In the genomic region with DNA sequence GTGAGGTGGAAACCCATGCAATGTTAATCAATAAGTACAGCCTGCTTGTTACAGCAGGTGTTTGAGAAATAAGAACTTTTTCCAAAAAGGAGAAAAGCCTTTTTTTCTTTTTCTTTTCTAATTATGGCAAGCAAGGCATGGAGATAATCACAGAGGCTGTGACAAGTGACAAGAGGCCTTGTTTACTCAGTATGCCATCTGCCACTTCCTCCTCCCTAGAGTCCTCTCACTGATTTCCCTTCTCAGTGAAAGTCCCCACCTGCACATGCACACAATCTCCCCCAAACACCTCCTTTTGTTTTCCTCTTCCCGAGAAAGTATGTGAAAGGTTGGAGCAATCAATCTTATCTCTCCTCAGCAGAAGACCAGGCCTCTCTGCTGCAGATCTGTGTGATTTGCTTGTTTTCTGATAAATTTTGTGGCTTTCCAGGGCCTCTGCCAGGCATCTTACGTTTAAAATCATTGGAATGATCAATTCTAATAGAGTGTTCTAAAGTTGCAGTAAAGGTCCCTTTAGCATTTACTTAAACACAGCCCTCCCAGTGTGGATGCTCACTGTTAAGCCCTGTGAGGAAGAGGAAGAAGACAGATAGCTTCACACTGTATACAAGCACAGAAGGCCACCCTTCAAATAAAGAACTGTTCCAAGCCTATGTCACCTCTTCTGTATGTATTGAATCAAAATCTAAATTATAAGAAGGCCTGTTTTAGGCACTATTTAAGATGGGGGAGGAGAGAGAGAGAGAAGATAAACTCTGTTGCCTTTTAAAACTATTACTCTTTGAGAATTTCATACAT, we compare ENCODE assay signal across 22 mouse cellular contexts.
DNase-seq lines count a peak whose midpoint lies in the region; ATAC-seq and TF ChIP-seq lines count a peak whose summit lies in the region.
"Had no signal": no experiment of that assay in that cellular context is flagged by ENCODE, and none has a peak within 500 bp of the region (broad histone marks: within the 10 kb centered on the region; RNA-seq: fewer than 3 reads in every experiment).

No protein-coding gene starts in this region.

- no peak for TF ChIP-seq CTCF in hindbrain, postnatal 0 days (IDR thresholded peaks at IDR 0.05; ENCODE audit: low read depth)
- no peak for TF ChIP-seq CTCF in brain, embryonic 14.5 days (IDR thresholded peaks at IDR 0.05; ENCODE audit: borderline replicate concordance, extremely low read depth, insufficient read depth, insufficient read length)

- no peak overlapping the region for H3K27ac ChIP-seq in hindbrain, embryonic 11.5 days (ENCODE audit: low read depth, low read length)
- no peak overlapping the region for H3K27ac ChIP-seq in hindbrain, postnatal 0 days
- H3K27ac ChIP-seq in hindbrain, embryonic 12.5 days: 0 out of 2 replicates have a peak overlapping the region, but pooled peaks have one; percentile 40
- H3K27ac ChIP-seq: embryonic facial prominence, embryonic 12.5 days; gastrocnemius, adult 2 months; heart, embryonic 15.5 days; layer of hippocampus, adult 2 months; midbrain, embryonic 13.5 days; stomach, embryonic 15.5 days had no signal

- DNase-seq in hindbrain, embryonic 11.5 days (ENCODE audit: low spot score): no peak
- DNase-seq in hindbrain, postnatal 0 days (ENCODE audit: low spot score): no peak
- DNase-seq in MEL-GATA-1-ER (ENCODE audit: extremely low read depth, low read depth): peak; percentile 18
- DNase-seq in brain, embryonic 14.5 days (ENCODE audit: low read depth): peak; percentile 75
- DNase-seq in urinary bladder, postnatal 4 days (ENCODE audit: low spot score in 2 of 2): no peak
- DNase-seq in thymus, postnatal 4 days: no peak
- DNase-seq: adrenal gland, postnatal 14 days; cerebellum, adult 11 months; gastrocnemius, adult 2 months; heart, postnatal 36 days; kidney, adult 2 months; layer of hippocampus, postnatal 36 days; liver, postnatal 0 days; lung, postnatal 10 days; thymus, postnatal 25 days had no signal

- H3K9ac ChIP-seq in hindbrain, embryonic 11.5 days (ENCODE audit: low read depth, low read length): no peak overlapping the region
- H3K9ac ChIP-seq in hindbrain, postnatal 0 days (replicated peaks; ENCODE audit: low read length): no peak overlapping the region
- H3K9ac ChIP-seq in hindbrain, embryonic 12.5 days: no peak overlapping the region
- H3K9ac ChIP-seq: embryonic facial prominence, embryonic 12.5 days; heart, embryonic 15.5 days; liver, postnatal 0 days; midbrain, embryonic 13.5 days; stomach, embryonic 15.5 days had no signal

- H3K4me1 ChIP-seq in hindbrain, embryonic 11.5 days (replicated peaks; ENCODE audit: control insufficient read depth, insufficient read depth, low read length): no peaks in the 10 kb centered on the region
- H3K4me1 ChIP-seq in hindbrain, postnatal 0 days (ENCODE audit: insufficient read depth, low read length): no peaks in the 10 kb centered on the region
- 0 out of 2 replicates have a peak, but pooled peaks cover 4% of the 10 kb centered on the region for H3K4me1 ChIP-seq in hindbrain, embryonic 12.5 days
- H3K4me1 ChIP-seq: embryonic facial prominence, embryonic 12.5 days; heart, embryonic 15.5 days; stomach, embryonic 15.5 days had no signal

- H3K27me3 ChIP-seq in hindbrain, embryonic 11.5 days (ENCODE audit: control insufficient read depth, insufficient read depth, low read length): no peaks in the 10 kb centered on the region
- no peaks in the 10 kb centered on the region for H3K27me3 ChIP-seq in hindbrain, postnatal 0 days (ENCODE audit: insufficient read depth, low read length)
- H3K27me3 ChIP-seq in hindbrain, embryonic 12.5 days: no peaks in the 10 kb centered on the region
- H3K27me3 ChIP-seq: embryonic facial prominence, embryonic 12.5 days; heart, embryonic 15.5 days; midbrain, embryonic 13.5 days; stomach, embryonic 15.5 days had no signal

- TF ChIP-seq POLR2A in brain, embryonic 14.5 days (IDR thresholded peaks at IDR 0.05; ENCODE audit: borderline replicate concordance, extremely low read depth, insufficient read depth, insufficient read length, poor library complexity, severe bottlenecking): no peak

- 20% methylated on average over 2 of the region's 2 CpGs for WGBS in hindbrain, embryonic 11.5 days
- WGBS in hindbrain, postnatal 0 days: 25% methylated on average over 2 of the region's 2 CpGs
- WGBS in hindbrain, embryonic 12.5 days: 17% methylated on average over 2 of the region's 2 CpGs

- H3K4me2 ChIP-seq in hindbrain, embryonic 11.5 days (replicated peaks; ENCODE audit: low read depth, low read length): no peak overlapping the region
- no peak overlapping the region for H3K4me2 ChIP-seq in hindbrain, postnatal 0 days (ENCODE audit: low read depth, low read length)
- no peak overlapping the region for H3K4me2 ChIP-seq in hindbrain, embryonic 12.5 days (replicated peaks)
- H3K4me2 ChIP-seq: embryonic facial prominence, embryonic 12.5 days; heart, embryonic 15.5 days; midbrain, embryonic 13.5 days; stomach, embryonic 15.5 days had no signal

- no peak overlapping the region for H3K4me3 ChIP-seq in hindbrain, embryonic 11.5 days (ENCODE audit: low read depth, low read length)
- H3K4me3 ChIP-seq in hindbrain, postnatal 0 days (ENCODE audit: low read length): no peak overlapping the region
- H3K4me3 ChIP-seq in hindbrain, embryonic 12.5 days: no peak overlapping the region
- H3K4me3 ChIP-seq: embryonic facial prominence, embryonic 12.5 days; erythroblast, embryonic 14.5 days; gastrocnemius, adult 2 months; heart, embryonic 15.5 days; layer of hippocampus, adult 2 months; midbrain, embryonic 13.5 days; stomach, embryonic 15.5 days had no signal

- ATAC-seq in hindbrain, embryonic 11.5 days (ENCODE audit: low FRiP score): peak; percentile 78
- no peak for ATAC-seq in hindbrain, postnatal 0 days
- peak; percentile 75 for ATAC-seq in hindbrain, embryonic 12.5 days (ENCODE audit: low FRiP score)
- ATAC-seq: liver, postnatal 0 days; midbrain, embryonic 13.5 days had no signal

- H3K36me3 ChIP-seq in hindbrain, embryonic 11.5 days (ENCODE audit: control insufficient read depth, insufficient read depth, low read length): no peaks in the 10 kb centered on the region
- no peaks in the 10 kb centered on the region for H3K36me3 ChIP-seq in hindbrain, postnatal 0 days (ENCODE audit: insufficient read depth, low read length)
- no peaks in the 10 kb centered on the region for H3K36me3 ChIP-seq in hindbrain, embryonic 12.5 days
- H3K36me3 ChIP-seq: embryonic facial prominence, embryonic 12.5 days; heart, embryonic 15.5 days; midbrain, embryonic 13.5 days; stomach, embryonic 15.5 days had no signal

- H3K9me3 ChIP-seq in hindbrain, embryonic 11.5 days (ENCODE audit: control insufficient read depth, low read length): no peaks in the 10 kb centered on the region
- no peaks in the 10 kb centered on the region for H3K9me3 ChIP-seq in hindbrain, postnatal 0 days (ENCODE audit: low read length)
- no peaks in the 10 kb centered on the region for H3K9me3 ChIP-seq in hindbrain, embryonic 12.5 days (replicated peaks)
- H3K9me3 ChIP-seq: embryonic facial prominence, embryonic 12.5 days; heart, embryonic 15.5 days; stomach, embryonic 15.5 days had no signal

Comparison
In these comparisons a context has a peak if more than half of its experiments do, and no peak if none do; other contexts are left out.
1. DNase-seq: peak in MEL-GATA-1-ER (single experiment) and brain, embryonic 14.5 days (single experiment); none in hindbrain, embryonic 11.5 days (single experiment), hindbrain, postnatal 0 days (single experiment), urinary bladder, postnatal 4 days (0 of 2) and thymus, postnatal 4 days (single experiment).